Mouse (Mus musculus) thymus, adult 2 months (tissue): ENCODE measurements around the gene Tctex1d2. TPM values are rescaled to one million over a fixed set of nuclear protein-coding genes. Genes with fewer than 3 reads are reported as not detected.
A peak's percentile ranks its signal among the peaks of the same experiment; 100 is the strongest.

Experiments used
- DNase-seq: peaks from one replicate; pipeline ENCODE4 v3.0.0; 2021
- H3K27ac ChIP-seq: fragments of 200-500 bp; 2 replicates; pipeline ENCODE4 v1.5.1; 2012; ENCODE audit warnings: low read length, control low read depth; ENCODE audit not compliant: control insufficient read depth, insufficient read depth
- H3K27me3 ChIP-seq: fragments of 200-500 bp; 2 replicates; pipeline ENCODE4 v1.6.1; 2012; ENCODE audit warnings: mild to moderate bottlenecking, low read length, moderate library complexity, mixed read lengths; ENCODE audit not compliant: control insufficient read depth, insufficient read depth
- H3K36me3 ChIP-seq: fragments of 200-500 bp; 2 replicates; pipeline ENCODE4 v1.6.1; 2012; ENCODE audit warnings: mild to moderate bottlenecking, low read length, moderate library complexity; ENCODE audit not compliant: control insufficient read depth, insufficient read depth
- H3K4me1 ChIP-seq: fragments of 200-500 bp; replicated peaks from 2 replicates; pipeline ENCODE4 v1.6.1; 2012; ENCODE audit warnings: low read length; ENCODE audit not compliant: control insufficient read depth, insufficient read depth
- H3K4me3 ChIP-seq: fragments of 200-500 bp; 2 replicates; pipeline ENCODE4 v1.5.1; 2012; ENCODE audit warnings: mild to moderate bottlenecking, low read length, control low read depth, moderate library complexity; ENCODE audit not compliant: control insufficient read depth, insufficient read depth
- CTCF ChIP-seq: fragments of 200-500 bp; IDR thresholded peaks from 2 replicates; pipeline ENCODE4 v1.5.1; 2012; ENCODE audit warnings: mild to moderate bottlenecking, control low read depth, low read length, moderate library complexity, borderline replicate concordance; ENCODE audit not compliant: control insufficient read depth, poor library complexity, insufficient read depth; ENCODE audit errors: extremely low read depth
- POLR2A ChIP-seq: fragments of 200-500 bp; IDR thresholded peaks from 2 replicates; pipeline ENCODE4 v1.6.1; 2012; ENCODE audit warnings: mild to moderate bottlenecking, low read length, control low read depth, moderate library complexity; ENCODE audit not compliant: control insufficient read depth, poor library complexity, insufficient read depth; ENCODE audit errors: extremely low read depth
- WGBS: fragments of 180-500 bp; shearing (Covaris S2); methylation state at CpG from one replicate; pipeline ENCODE4 v1.1.7; 2018; 5-methylcytosine and 5-hydroxymethylcytosine counted together
- polyA plus RNA-seq: library from polyadenylated mRNA; depleted of rRNA; stranded (reverse); fragments of >200 nt; gene quantifications from 2 replicates; pipeline ENCODE4 v1.2.3, GENCODE M21; 2012; rRNA removed

The Tctex1d2 gene
- 2.5 and 3.8 TPM in 2 replicates for polyA plus RNA-seq

GRCm38 (mm10) chr16:32419517-32420483 lies at the start of gene Tctex1d2:
Gene Tctex1d2 (plus strand): TSS chr16:32419702.
- Histone ChIP-seq H3K4me1 (0 out of 2 replicates have a peak, but pooled peaks cover 4% of the 10 kb centered on the region), H3K27ac (no peak within 1 kb of the TSS), H3K27me3 (no peaks in the 10 kb centered on the region), H3K4me3 (peak within 1 kb of the TSS; percentile 69), H3K36me3 (no peaks in the 10 kb centered on the region)
- WGBS: 6% methylated on average over 45 of the region's 45 CpGs
- DNase-seq: peak; percentile 89
- TF ChIP-seq POLR2A (0 out of 2 replicates have a peak, but pooled peaks have one; percentile 23), CTCF (0 out of 2 replicates have a peak, but pooled peaks have one; percentile 11)

GRCm38 (mm10) chr16:32371351-32371750 lies 48.2 kb upstream of the Tctex1d2 start:
- TF ChIP-seq POLR2A: no peak
- TF ChIP-seq CTCF: no peak
- H3K36me3 ChIP-seq: peaks cover 43% of the 10 kb centered on the region

DNA sequence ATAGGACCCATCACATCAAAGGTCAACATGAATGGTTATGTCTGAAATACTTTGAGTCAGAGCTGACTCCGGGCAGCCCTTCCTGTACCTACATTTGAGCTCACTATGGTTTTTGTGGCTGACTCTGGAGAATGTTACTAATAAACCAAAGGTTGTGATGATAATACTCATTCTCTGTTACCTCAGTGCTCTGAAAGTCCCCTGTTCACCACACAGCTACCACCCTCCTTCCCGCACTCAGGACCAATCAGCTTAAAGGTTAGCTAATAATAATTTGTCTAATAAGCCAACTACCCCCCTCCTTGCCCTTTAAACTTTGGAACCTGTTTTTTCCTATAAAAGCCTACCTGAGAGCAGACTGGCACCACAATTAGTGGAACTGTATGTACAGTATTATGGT lies 39.9 kb upstream of the Tctex1d2 start:
- 96% methylated on average over 2 of the region's 2 CpGs for WGBS
- Histone ChIP-seq H3K27me3 (no peaks in the 10 kb centered on the region), H3K36me3 (peaks cover 64% of the 10 kb centered on the region), H3K4me1 (no peaks in the 10 kb centered on the region), H3K4me3 (no peak overlapping the region), H3K27ac (no peak overlapping the region)
- DNase-seq: no peak
- TF ChIP-seq CTCF (no peak), POLR2A (no peak)

More at GRCm38 (mm10) chr16:32371351-32371750, 48.2 kb upstream of the Tctex1d2 start:
- Histone ChIP-seq H3K4me1 (no peaks in the 10 kb centered on the region), H3K27ac (no peak overlapping the region), H3K27me3 (no peaks in the 10 kb centered on the region), H3K4me3 (no peak overlapping the region)
- DNase-seq: peak; percentile 41
- whole genome bisulfite sequencing: 91% methylated on average over 4 of the region's 4 CpGs

- H3K36me3 ChIP-seq: peaks cover 56% of the 10 kb centered on the region
- DNase-seq: no peak
These were observed 36.6 kb upstream of the Tctex1d2 start for GRCm38 (mm10) chr16:32382901-32383300.

DNA sequence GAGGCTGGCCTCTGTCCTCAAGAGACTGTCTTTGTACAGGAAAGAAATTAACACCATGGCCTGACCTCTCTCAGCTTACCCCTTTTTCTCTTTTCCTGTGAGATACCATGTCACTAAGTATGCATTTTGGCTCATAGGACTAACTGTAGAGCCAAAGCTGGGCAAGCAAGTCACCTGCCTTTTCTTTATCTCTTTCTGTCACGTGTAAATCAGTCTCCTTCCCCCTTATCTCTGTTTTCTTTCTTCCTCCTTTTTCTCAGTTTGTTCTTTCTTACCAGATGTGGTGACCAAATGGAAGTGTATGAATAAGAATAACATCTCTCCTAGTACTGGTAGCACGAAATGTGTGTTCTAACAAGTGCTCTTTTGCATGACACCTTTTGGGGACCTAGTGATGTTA lies 34.6 kb upstream of the Tctex1d2 start:
- 84% methylated on average over 2 of the region's 2 CpGs for WGBS
- Histone ChIP-seq H3K4me3 (no peak overlapping the region), H3K27ac (no peak overlapping the region), H3K4me1 (no peaks in the 10 kb centered on the region), H3K27me3 (no peaks in the 10 kb centered on the region), H3K36me3 (peaks cover 44% of the 10 kb centered on the region)
- no peak for DNase-seq
- TF ChIP-seq CTCF (no peak), POLR2A (no peak)

More at GRCm38 (mm10) chr16:32382901-32383300, 36.6 kb upstream of the Tctex1d2 start:
- Histone ChIP-seq H3K4me3 (no peak overlapping the region), H3K27me3 (no peaks in the 10 kb centered on the region), H3K27ac (no peak overlapping the region), H3K4me1 (no peaks in the 10 kb centered on the region)
- TF ChIP-seq CTCF (no peak), POLR2A (no peak)

DNA sequence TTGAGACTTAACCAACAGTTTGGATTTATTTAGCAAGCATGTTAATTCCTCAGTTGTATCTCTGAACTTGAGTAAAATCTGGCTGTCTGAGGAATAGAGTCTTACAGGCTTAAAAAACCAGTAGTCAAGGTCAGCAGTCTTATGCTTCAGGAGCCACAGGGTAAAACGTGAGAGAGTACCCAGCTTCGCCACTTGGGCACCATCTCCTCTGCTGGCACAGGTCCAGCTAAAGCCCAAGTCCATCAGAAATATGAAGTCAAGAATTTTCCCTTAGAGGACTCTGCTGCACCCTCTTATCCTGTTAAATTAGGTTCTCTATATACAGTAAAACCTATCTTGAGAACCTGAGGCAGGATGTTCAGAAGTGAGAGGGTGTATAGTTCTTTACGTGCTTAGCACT lies 32.7 kb upstream of the Tctex1d2 start:
- DNase-seq: no peak
- H3K4me1 ChIP-seq: no peaks in the 10 kb centered on the region
- H3K36me3 ChIP-seq: peaks cover 40% of the 10 kb centered on the region
- TF ChIP-seq CTCF: no peak
- TF ChIP-seq POLR2A: no peak
- H3K4me3 ChIP-seq: no peak overlapping the region
- H3K27ac ChIP-seq: no peak overlapping the region
- no peaks in the 10 kb centered on the region for H3K27me3 ChIP-seq
- WGBS: 96% methylated on average over 3 of the region's 3 CpGs
